Mouse (Mus musculus) stomach, embryonic 14.5 days (tissue): ENCODE measurements around the gene Pkp3. TPM values are rescaled to one million over a fixed set of nuclear protein-coding genes. Genes with fewer than 3 reads are reported as not detected.

Experiments
- ATAC-seq: fragments of 200-750 bp; cut with Nextera tagmentation; 2 replicates; pipeline ENCODE4 v1.8.0; 2017; ENCODE audit warnings: low read depth, moderate TSS enrichment; ENCODE audit not compliant: insufficient number of reproducible peaks, insufficient read depth, low FRiP score
- H3K27ac ChIP-seq: fragments of 300-500 bp; sonication (generic); 2 replicates; pipeline ENCODE4 v1.5.1; 2014; ENCODE audit warnings: mild to moderate bottlenecking, low read length, moderate library complexity, mixed read lengths
- H3K27me3 ChIP-seq: fragments of 300-500 bp; sonication (generic); 2 replicates; pipeline ENCODE4 v1.6.1; 2014; ENCODE audit warnings: low read length, control low read depth, mixed read lengths; ENCODE audit not compliant: control insufficient read depth, insufficient read depth
- H3K36me3 ChIP-seq: fragments of 300-500 bp; sonication (generic); 2 replicates; pipeline ENCODE4 v1.6.1; 2014; ENCODE audit warnings: mild to moderate bottlenecking, control low read depth, low read length, moderate library complexity, mixed read lengths; ENCODE audit not compliant: control insufficient read depth, insufficient read depth
- H3K4me1 ChIP-seq: fragments of 300-500 bp; sonication (generic); 2 replicates; pipeline ENCODE4 v1.6.1; 2014; ENCODE audit warnings: low read length, control low read depth, mixed read lengths; ENCODE audit not compliant: control insufficient read depth, insufficient read depth
- H3K4me2 ChIP-seq: fragments of 300-500 bp; sonication (generic); replicated peaks from 2 replicates; pipeline ENCODE4 v1.6.1; 2014; ENCODE audit warnings: low read depth, low read length, control low read depth
- H3K4me3 ChIP-seq: fragments of 300-500 bp; sonication (generic); 2 replicates; pipeline ENCODE4 v1.5.1; 2014; ENCODE audit warnings: low read depth, low read length, control low read depth
- H3K9ac ChIP-seq: fragments of 300-500 bp; sonication (generic); replicated peaks from 2 replicates; pipeline ENCODE4 v1.6.1; 2014; ENCODE audit warnings: low read depth, mild to moderate bottlenecking, control low read depth, low read length, moderate library complexity, mixed read lengths
- H3K9me3 ChIP-seq: fragments of 300-500 bp; sonication (generic); 2 replicates; pipeline ENCODE4 v1.6.1; 2016; ENCODE audit warnings: low read depth, low read length, control low read depth; ENCODE audit not compliant: control insufficient read depth
- WGBS: fragments of 180-500 bp; shearing (Covaris S2); extraction: QIAGEN DNeasy Blood & Tissue Kit; methylation state at CpG from one replicate; pipeline ENCODE4 v1.1.7; 2014; 5-methylcytosine and 5-hydroxymethylcytosine counted together
- polyA plus RNA-seq: library from polyadenylated mRNA; unstranded; fragments of >200 nt; fragmentation: Nextera tagmentation; extraction: Ambion mirVana; gene quantifications from 2 replicates; pipeline ENCODE4 v1.2.1, GENCODE M21; 2014

Gene Pkp3
- polyA plus RNA-seq, 1 experiment from 2014 or later, result 20.2 TPM

DNA sequence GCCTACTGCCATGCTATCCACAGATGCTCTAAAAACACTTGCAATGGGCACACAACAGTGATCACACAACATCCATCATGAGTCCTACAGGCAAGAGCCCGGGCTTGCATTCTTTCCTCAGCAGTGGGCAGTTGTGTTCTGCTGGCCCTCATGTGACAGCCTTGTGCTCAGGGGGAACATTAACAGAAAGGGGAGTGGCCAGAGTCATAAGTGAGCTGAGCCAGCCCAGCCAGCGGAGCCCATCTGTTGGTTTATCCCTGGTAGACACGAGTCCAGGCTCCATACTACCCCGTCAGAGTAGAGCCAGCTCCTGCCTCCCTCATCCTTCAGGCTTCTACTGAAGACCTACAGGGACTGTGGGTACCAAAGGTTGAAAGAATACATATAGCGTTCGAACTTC lies 15.9 kb downstream of the Pkp3 start:
- Histone ChIP-seq H3K9me3 (no peaks in the 10 kb centered on the region), H3K27ac (no peak overlapping the region), H3K27me3 (no peaks in the 10 kb centered on the region), H3K9ac (no peak overlapping the region), H3K4me1 (peaks cover 3% of the 10 kb centered on the region; the same call in 1 of the 2 replicates), H3K4me2 (no peak overlapping the region), H3K4me3 (no peak overlapping the region), H3K36me3 (no peaks in the 10 kb centered on the region)
- no peak for ATAC-seq
- 71% methylated on average over 6 of the region's 6 CpGs for WGBS

DNA sequence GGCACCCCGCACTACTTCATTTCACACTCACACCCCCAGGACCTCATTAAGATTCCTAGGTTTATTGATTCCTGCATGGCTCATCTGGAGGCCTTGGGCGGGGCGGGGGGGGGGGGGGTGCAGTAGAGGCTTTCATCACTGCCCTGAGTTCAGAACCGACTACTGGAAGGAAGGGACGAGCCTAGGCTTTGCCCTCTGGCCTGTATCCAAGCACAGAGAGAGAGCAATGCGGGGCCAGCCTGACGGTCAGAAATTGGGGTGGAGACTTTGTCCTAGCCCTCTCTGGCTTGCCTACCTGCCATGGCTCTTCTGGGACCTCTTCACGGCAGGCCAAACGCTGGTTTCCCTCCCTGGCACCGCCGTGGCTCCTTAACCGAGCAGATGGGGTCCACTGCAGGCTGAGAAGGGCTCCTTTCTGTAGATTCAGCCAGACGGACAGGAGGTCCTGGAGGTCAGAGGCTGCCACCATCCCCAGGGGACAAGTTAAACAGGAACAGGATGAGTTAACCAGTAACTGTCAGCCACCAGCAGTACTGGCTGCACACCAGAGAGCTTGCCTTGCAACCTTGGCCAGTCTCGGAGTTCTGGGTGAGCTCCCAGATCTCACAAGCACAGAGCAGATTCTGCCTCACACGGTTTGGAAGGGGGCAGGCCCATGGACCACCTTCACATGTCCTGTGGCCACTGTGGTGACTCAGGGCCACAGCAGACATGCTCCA lies 16.6 kb downstream of the Pkp3 start:
- Histone ChIP-seq H3K9ac (no peak overlapping the region), H3K4me1 (peaks cover 3% of the 10 kb centered on the region; the same call in 1 of the 2 replicates), H3K9me3 (no peaks in the 10 kb centered on the region), H3K27me3 (no peaks in the 10 kb centered on the region), H3K4me3 (no peak overlapping the region), H3K36me3 (no peaks in the 10 kb centered on the region), H3K27ac (no peak overlapping the region), H3K4me2 (no peak overlapping the region)
- no peak for ATAC-seq
- 58% methylated on average over 15 of the region's 15 CpGs for WGBS

DNA sequence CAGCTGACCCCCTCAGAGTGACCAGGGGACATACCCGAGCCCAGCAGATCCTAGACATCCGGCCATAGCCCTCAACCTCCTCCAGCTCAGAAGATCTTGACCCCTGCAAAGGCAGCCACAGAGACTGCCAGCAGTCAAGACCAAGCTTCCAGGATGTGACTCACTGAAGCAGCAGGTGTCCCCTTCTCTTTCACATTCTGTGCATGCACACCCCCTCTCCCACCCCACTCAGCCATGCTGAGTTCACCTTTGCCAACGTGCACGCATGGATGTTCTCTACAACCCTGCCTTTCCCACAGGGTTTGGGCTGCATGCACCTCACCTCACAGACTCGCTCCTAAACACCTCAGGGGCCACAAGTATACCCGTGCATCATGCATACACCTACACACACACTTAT lies 18.0 kb downstream of the Pkp3 start:
- no peak overlapping the region for H3K9ac ChIP-seq
- WGBS, result 84% methylated on average over 6 of the region's 6 CpGs
- H3K36me3 ChIP-seq, result no peaks in the 10 kb centered on the region
- H3K27me3 ChIP-seq, result peaks cover 6% of the 10 kb centered on the region
- peaks cover 3% of the 10 kb centered on the region; the same call in 1 of the 2 replicates for H3K4me1 ChIP-seq
- ATAC-seq, result no peak
- no peaks in the 10 kb centered on the region for H3K9me3 ChIP-seq
- H3K27ac ChIP-seq, result no peak overlapping the region
- H3K4me3 ChIP-seq, result no peak overlapping the region
- no peak overlapping the region for H3K4me2 ChIP-seq

DNA sequence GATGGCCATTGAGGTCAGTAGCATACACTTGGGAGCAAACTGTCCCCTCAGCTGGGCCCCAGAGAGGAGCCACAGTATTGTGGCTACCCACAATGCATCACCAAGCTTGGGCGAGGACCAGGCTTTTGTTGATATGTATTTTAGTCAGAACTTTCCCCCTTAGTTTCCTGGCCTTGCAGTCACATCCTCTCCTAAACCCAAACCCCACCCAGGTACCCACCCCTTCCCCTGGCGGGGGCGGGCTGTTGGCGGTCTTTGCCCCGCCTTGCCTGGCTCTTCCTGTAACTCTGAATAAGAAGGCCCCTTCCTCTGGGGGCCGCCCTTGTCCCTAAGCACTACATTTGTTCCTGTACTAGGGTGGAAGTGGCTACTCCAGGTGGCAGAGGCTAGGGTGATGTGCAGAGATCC lies 18.6 kb downstream of the Pkp3 start:
- Histone ChIP-seq H3K4me2 (no peak overlapping the region), H3K27me3 (peaks cover 6% of the 10 kb centered on the region), H3K9me3 (no peaks in the 10 kb centered on the region), H3K27ac (no peak overlapping the region), H3K36me3 (no peaks in the 10 kb centered on the region), H3K9ac (no peak overlapping the region), H3K4me3 (no peak overlapping the region), H3K4me1 (peaks cover 3% of the 10 kb centered on the region; the same call in 1 of the 2 replicates)
- ATAC-seq, result no peak; the same call in 1 of the 2 replicates
- WGBS, result 34% methylated on average over 6 of the region's 6 CpGs

DNA sequence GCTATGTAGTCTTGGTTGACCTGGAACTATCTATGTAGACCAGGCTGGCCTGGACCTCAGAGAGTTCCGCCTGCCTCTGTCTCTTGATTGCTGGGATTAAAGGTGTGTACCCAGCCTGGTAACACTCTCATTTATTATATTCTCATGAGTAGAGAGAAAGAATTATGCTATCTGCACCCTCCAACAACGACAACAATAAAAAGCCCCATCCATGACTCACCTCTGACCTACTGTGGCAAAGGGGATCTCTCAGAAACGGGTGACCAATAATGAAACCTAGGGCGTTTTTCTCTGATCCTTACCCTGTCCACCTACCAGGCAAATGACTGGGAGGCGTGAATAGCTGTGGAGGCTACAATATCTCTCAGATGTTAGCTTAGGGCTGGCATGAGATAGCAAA lies 19.2 kb downstream of the Pkp3 start:
- no peaks in the 10 kb centered on the region for H3K9me3 ChIP-seq
- no peak overlapping the region for H3K9ac ChIP-seq
- no peaks in the 10 kb centered on the region for H3K36me3 ChIP-seq
- no peak overlapping the region for H3K4me3 ChIP-seq
- no peak overlapping the region for H3K27ac ChIP-seq
- H3K27me3 ChIP-seq, result peaks cover 6% of the 10 kb centered on the region
- H3K4me2 ChIP-seq, result no peak overlapping the region
- no peak for ATAC-seq
- 79% methylated on average over 5 of the region's 5 CpGs for WGBS
- H3K4me1 ChIP-seq, result peaks cover 3% of the 10 kb centered on the region; the same call in 1 of the 2 replicates

DNA sequence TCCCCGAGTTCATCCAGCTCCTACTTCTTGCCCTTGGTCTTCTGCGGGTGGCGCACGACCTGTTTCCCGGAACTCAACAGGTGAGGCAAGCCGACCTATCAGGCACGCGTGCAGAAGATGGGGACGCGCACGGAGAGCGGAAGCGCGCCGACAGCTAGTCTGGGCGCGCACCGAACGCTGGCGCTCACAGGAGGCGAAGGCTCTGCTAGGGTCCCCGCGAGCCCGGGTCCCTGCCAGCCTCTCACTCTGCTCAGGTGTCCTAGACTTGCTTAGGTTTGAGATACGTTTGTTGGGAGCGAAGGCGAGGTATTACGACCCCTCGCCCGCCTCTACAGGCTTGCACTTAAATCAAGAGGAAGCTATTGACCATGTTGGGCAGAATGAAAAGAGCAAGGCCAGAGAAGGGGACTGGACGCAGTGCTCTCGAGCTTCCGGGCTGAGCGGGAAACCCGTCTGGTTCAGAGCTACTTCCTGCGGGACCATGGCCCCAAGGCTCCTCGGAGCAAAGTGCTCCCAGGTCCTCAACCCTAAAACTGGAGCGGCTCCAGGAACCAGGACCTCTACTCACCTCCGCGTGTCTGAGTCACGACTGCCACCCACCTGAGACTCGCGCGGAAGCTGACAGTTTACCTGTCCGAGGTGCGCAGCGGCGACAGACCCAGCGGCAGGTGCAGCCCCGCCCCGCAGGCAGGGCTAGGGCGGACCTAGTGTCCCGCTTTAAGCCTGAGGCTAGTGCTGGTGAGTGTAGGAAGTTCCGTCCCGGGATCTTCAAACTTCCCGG lies 22.1 kb downstream of the Pkp3 start, which contains the start of gene Sigirr:
Gene Sigirr, minus strand, starts transcription at position 662 of the 781 bp plus-strand sequence.
- Histone ChIP-seq H3K9me3 (no peaks in the 10 kb centered on the region), H3K27ac (peak within 1 kb of the TSS; percentile 72), H3K4me2 (peak within 1 kb of the TSS; percentile 65), H3K4me1 (no peaks in the 10 kb centered on the region), H3K36me3 (no peaks in the 10 kb centered on the region), H3K9ac (peak within 1 kb of the TSS; percentile 46), H3K27me3 (peaks cover 6% of the 10 kb centered on the region), H3K4me3 (peak within 1 kb of the TSS; percentile 40)
- peak; percentile 71 for ATAC-seq
- 1% methylated on average over 56 of the region's 56 CpGs for whole genome bisulfite sequencing

DNA sequence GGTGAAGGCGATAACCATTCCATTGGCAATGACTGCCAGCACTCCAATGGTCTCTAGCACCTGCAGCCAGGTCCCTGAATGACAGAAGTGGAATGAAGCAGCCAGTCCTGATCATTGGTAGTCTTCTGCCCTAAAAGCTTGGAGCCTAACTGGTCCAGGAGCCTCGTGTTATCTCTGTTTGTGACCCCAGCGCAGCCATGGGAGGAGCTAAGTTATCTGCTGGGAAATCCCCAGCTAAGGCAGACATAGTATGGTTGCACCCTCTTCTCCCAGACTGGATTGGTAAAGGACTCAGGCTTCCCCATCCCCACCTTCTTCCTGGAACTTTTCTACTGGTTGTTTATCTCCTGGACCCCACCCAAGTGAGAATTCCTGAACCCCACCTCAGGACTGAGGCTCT lies 25.1 kb downstream of the Pkp3 start:
- Histone ChIP-seq H3K9me3 (no peaks in the 10 kb centered on the region), H3K27me3 (peaks cover 6% of the 10 kb centered on the region), H3K27ac (no peak overlapping the region), H3K4me3 (no peak overlapping the region), H3K4me2 (no peak overlapping the region), H3K4me1 (no peaks in the 10 kb centered on the region), H3K36me3 (no peaks in the 10 kb centered on the region), H3K9ac (no peak overlapping the region)
- ATAC-seq, result no peak
- 56% methylated on average over 3 of the region's 3 CpGs for WGBS

DNA sequence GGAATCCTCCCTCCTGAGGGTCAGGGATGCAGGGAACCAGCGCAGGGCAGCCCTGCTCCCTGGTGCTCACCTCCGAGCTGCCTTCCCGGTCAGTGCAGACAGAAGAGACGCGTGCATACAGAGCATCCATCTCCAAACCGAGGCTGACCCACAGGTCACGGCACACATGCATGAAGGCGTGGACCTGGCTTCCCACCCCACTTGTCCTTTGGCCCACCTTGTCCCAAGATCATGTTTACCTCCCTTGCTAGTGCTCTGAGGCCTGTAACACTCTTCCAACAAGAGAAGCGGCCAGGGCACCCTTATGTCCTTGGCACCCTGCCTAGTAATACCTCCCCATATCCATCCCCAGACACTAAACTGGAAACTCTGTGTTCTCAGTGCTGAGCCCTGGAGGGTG lies 37.9 kb downstream of the Pkp3 start:
- Histone ChIP-seq H3K4me2 (no peak overlapping the region), H3K36me3 (no peaks in the 10 kb centered on the region), H3K9ac (no peak overlapping the region), H3K4me3 (no peak overlapping the region), H3K27me3 (no peaks in the 10 kb centered on the region), H3K9me3 (no peaks in the 10 kb centered on the region), H3K4me1 (0 out of 2 replicates have a peak, but pooled peaks cover 3% of the 10 kb centered on the region), H3K27ac (no peak overlapping the region)
- 81% methylated on average over 9 of the region's 9 CpGs for whole genome bisulfite sequencing
- no peak for ATAC-seq
